Mouse (Mus musculus) lung, embryonic 15.5 days (tissue): ENCODE results near the gene Dcaf4. TPM values are rescaled to one million over a fixed set of nuclear protein-coding genes. Genes with fewer than 3 reads are reported as not detected.
A peak's percentile ranks its signal among the peaks of the same experiment; 100 is the strongest.

Source experiments
- ATAC-seq: fragments of 200-750 bp; cut with Nextera tagmentation; 2 replicates; pipeline ENCODE4 v1.8.0; 2017; ENCODE audit warnings: moderate number of reproducible peaks, borderline replicate concordance; ENCODE audit not compliant: low FRiP score, low TSS enrichment; ENCODE audit errors: extremely low read depth
- H3K27ac ChIP-seq: fragments of 300-500 bp; sonication (generic); 2 replicates; pipeline ENCODE4 v1.5.1; 2015; ENCODE audit warnings: moderate library complexity, mild to moderate bottlenecking, inconsistent platforms
- H3K27me3 ChIP-seq: fragments of 300-500 bp; sonication (generic); 2 replicates; pipeline ENCODE4 v1.6.1; 2015; ENCODE audit warnings: inconsistent platforms
- H3K36me3 ChIP-seq: fragments of 300-500 bp; sonication (generic); 2 replicates; pipeline ENCODE4 v1.6.1; 2015; ENCODE audit warnings: inconsistent platforms
- H3K4me1 ChIP-seq: fragments of 300-500 bp; sonication (generic); 2 replicates; pipeline ENCODE4 v1.6.1; 2015; ENCODE audit warnings: inconsistent platforms
- H3K4me2 ChIP-seq: fragments of 300-500 bp; sonication (generic); 2 replicates; pipeline ENCODE4 v1.6.1; 2015; ENCODE audit warnings: inconsistent platforms, mild to moderate bottlenecking, moderate library complexity
- H3K4me3 ChIP-seq: fragments of 300-500 bp; sonication (generic); 2 replicates; pipeline ENCODE4 v1.5.1; 2015; ENCODE audit warnings: mild to moderate bottlenecking, inconsistent platforms
- H3K9ac ChIP-seq: fragments of 300-500 bp; sonication (generic); 2 replicates; pipeline ENCODE4 v1.6.1; 2015; ENCODE audit warnings: inconsistent platforms
- H3K9me3 ChIP-seq: fragments of 300-500 bp; sonication (generic); 2 replicates; pipeline ENCODE4 v1.6.1; 2016; ENCODE audit warnings: inconsistent platforms
- WGBS: fragments of 180-500 bp; shearing (Covaris S2); methylation state at CpG from one replicate; pipeline ENCODE4 v1.1.7; 2015; 5-methylcytosine and 5-hydroxymethylcytosine counted together
- polyA plus RNA-seq: library from polyadenylated mRNA; unstranded; fragments of >200 nt; fragmentation: Nextera tagmentation; extraction: Ambion mirVana; gene quantifications from 2 replicates; pipeline ENCODE4 v1.2.1, GENCODE M21; 2015

Dcaf4 gene
- polyA plus RNA-seq, 1 experiment from 2014 or later = 24.0 TPM

GRCm38 (mm10) chr12:83486671-83487461 is 33.4 kb upstream of the Dcaf4 start:
- Histone ChIP-seq H3K9me3 (no peaks in the 10 kb centered on the region), H3K27me3 (peaks cover 41% of the 10 kb centered on the region), H3K36me3 (no peaks in the 10 kb centered on the region), H3K27ac (peak overlapping the region; percentile 53; the same call in 1 of the 2 replicates), H3K4me3 (peak overlapping the region; percentile 66), H3K4me2 (peak overlapping the region; percentile 100), H3K4me1 (peaks cover 29% of the 10 kb centered on the region), H3K9ac (peak overlapping the region; percentile 62)
- under 1% methylated on average over 73 of the region's 73 CpGs for WGBS
- peak; percentile 62; the same call in 1 of the 2 replicates for ATAC-seq

GRCm38 (mm10) chr12:83487476-83487991 is 32.7 kb upstream of the Dcaf4 start, which contains the start of gene Dpf3:
TSS of gene Dpf3 (minus strand) at chr12:83487716.
- Histone ChIP-seq H3K4me1 (peaks cover 29% of the 10 kb centered on the region), H3K27ac (peak within 1 kb of the TSS; percentile 53; the same call in 1 of the 2 replicates), H3K27me3 (peaks cover 41% of the 10 kb centered on the region), H3K9me3 (no peaks in the 10 kb centered on the region), H3K9ac (peak within 1 kb of the TSS; percentile 62), H3K4me3 (peak within 1 kb of the TSS; percentile 66), H3K36me3 (no peaks in the 10 kb centered on the region), H3K4me2 (peak within 1 kb of the TSS; percentile 100)
- peak; percentile 96 for ATAC-seq
- 0% methylated on average over 31 of the region's 31 CpGs for WGBS

- H3K27ac ChIP-seq = no peak overlapping the region
- WGBS = under 1% methylated on average over 29 of the region's 29 CpGs
- peaks cover 35% of the 10 kb centered on the region for H3K27me3 ChIP-seq
- H3K9me3 ChIP-seq = no peaks in the 10 kb centered on the region
- ATAC-seq = no peak
- H3K4me2 ChIP-seq = peak overlapping the region; percentile 100
- peak overlapping the region; percentile 66 for H3K4me3 ChIP-seq
- peak overlapping the region; percentile 16 for H3K9ac ChIP-seq
- H3K4me1 ChIP-seq = peaks cover 29% of the 10 kb centered on the region
- H3K36me3 ChIP-seq = no peaks in the 10 kb centered on the region
Observed at GRCm38 (mm10) chr12:83488211-83488941, 31.9 kb upstream of the Dcaf4 start.

GRCm38 (mm10) chr12:83489748-83490147 is 30.5 kb upstream of the Dcaf4 start:
- ATAC-seq = no peak
- H3K27ac ChIP-seq = no peak overlapping the region

GRCm38 (mm10) chr12:83491609-83492008 is 28.7 kb upstream of the Dcaf4 start:
- Histone ChIP-seq H3K4me2 (no peak overlapping the region), H3K4me3 (no peak overlapping the region), H3K9ac (no peak overlapping the region), H3K4me1 (peaks cover 13% of the 10 kb centered on the region), H3K27ac (no peak overlapping the region), H3K27me3 (0 out of 2 replicates have a peak, but pooled peaks cover 8% of the 10 kb centered on the region), H3K9me3 (no peaks in the 10 kb centered on the region), H3K36me3 (no peaks in the 10 kb centered on the region)
- 56% methylated on average over 1 of the region's 1 CpGs for WGBS
- no peak for ATAC-seq

More at GRCm38 (mm10) chr12:83489748-83490147, 30.5 kb upstream of the Dcaf4 start:
- Histone ChIP-seq H3K9ac (no peak overlapping the region), H3K27me3 (peaks cover 23% of the 10 kb centered on the region), H3K4me1 (peaks cover 29% of the 10 kb centered on the region), H3K4me2 (no peak overlapping the region), H3K36me3 (no peaks in the 10 kb centered on the region), H3K9me3 (no peaks in the 10 kb centered on the region), H3K4me3 (no peak overlapping the region)
- WGBS = 28% methylated on average over 2 of the region's 2 CpGs

GRCm38 (mm10) chr12:83492808-83493207 is 27.5 kb upstream of the Dcaf4 start:
- Histone ChIP-seq H3K4me3 (no peak overlapping the region), H3K9ac (no peak overlapping the region), H3K9me3 (no peaks in the 10 kb centered on the region), H3K27ac (no peak overlapping the region), H3K27me3 (0 out of 2 replicates have a peak, but pooled peaks cover 8% of the 10 kb centered on the region), H3K4me2 (no peak overlapping the region), H3K36me3 (no peaks in the 10 kb centered on the region), H3K4me1 (peaks cover 13% of the 10 kb centered on the region)
- ATAC-seq = no peak
- WGBS = 75% methylated on average over 3 of the region's 3 CpGs

GRCm38 (mm10) chr12:83494196-83494595 is 26.1 kb upstream of the Dcaf4 start:
- Histone ChIP-seq H3K36me3 (no peaks in the 10 kb centered on the region), H3K27me3 (no peaks in the 10 kb centered on the region), H3K27ac (no peak overlapping the region), H3K4me3 (no peak overlapping the region), H3K4me2 (no peak overlapping the region), H3K9me3 (no peaks in the 10 kb centered on the region), H3K9ac (no peak overlapping the region), H3K4me1 (no peaks in the 10 kb centered on the region)
- ATAC-seq = no peak
- WGBS = 79% methylated on average over 9 of the region's 9 CpGs

GRCm38 (mm10) chr12:83495248-83495960 is 24.9 kb upstream of the Dcaf4 start:
- no peaks in the 10 kb centered on the region for H3K27me3 ChIP-seq
- 55% methylated on average over 4 of the region's 4 CpGs for WGBS
- H3K27ac ChIP-seq = no peak overlapping the region
- no peak overlapping the region for H3K4me3 ChIP-seq
- ATAC-seq = no peak
- H3K4me1 ChIP-seq = no peaks in the 10 kb centered on the region
- H3K9ac ChIP-seq = no peak overlapping the region
- H3K9me3 ChIP-seq = no peaks in the 10 kb centered on the region
- H3K36me3 ChIP-seq = no peaks in the 10 kb centered on the region
- H3K4me2 ChIP-seq = no peak overlapping the region

- H3K9ac ChIP-seq = no peak overlapping the region
- no peak overlapping the region for H3K4me3 ChIP-seq
- ATAC-seq = no peak
- H3K4me1 ChIP-seq = no peaks in the 10 kb centered on the region
- no peak overlapping the region for H3K27ac ChIP-seq
- no peak overlapping the region for H3K4me2 ChIP-seq
- WGBS = 44% methylated on average over 9 of the region's 9 CpGs
- H3K27me3 ChIP-seq = no peaks in the 10 kb centered on the region
- H3K36me3 ChIP-seq = no peaks in the 10 kb centered on the region
- H3K9me3 ChIP-seq = no peaks in the 10 kb centered on the region
Observed at GRCm38 (mm10) chr12:83495961-83496282, 24.3 kb upstream of the Dcaf4 start.

- no peaks in the 10 kb centered on the region for H3K27me3 ChIP-seq
- H3K36me3 ChIP-seq = no peaks in the 10 kb centered on the region
- WGBS = 67% methylated on average over 4 of the region's 4 CpGs
- no peak for ATAC-seq
- no peak overlapping the region for H3K9ac ChIP-seq
- H3K4me1 ChIP-seq = no peaks in the 10 kb centered on the region
- H3K4me3 ChIP-seq = no peak overlapping the region
- no peaks in the 10 kb centered on the region for H3K9me3 ChIP-seq
- H3K27ac ChIP-seq = no peak overlapping the region
- H3K4me2 ChIP-seq = no peak overlapping the region
Observed at GRCm38 (mm10) chr12:83496336-83496735, 23.9 kb upstream of the Dcaf4 start.

- Histone ChIP-seq H3K4me1 (no peaks in the 10 kb centered on the region), H3K36me3 (no peaks in the 10 kb centered on the region), H3K4me3 (no peak overlapping the region), H3K27ac (no peak overlapping the region), H3K27me3 (0 out of 2 replicates have a peak, but pooled peaks cover 2% of the 10 kb centered on the region), H3K9me3 (no peaks in the 10 kb centered on the region), H3K4me2 (no peak overlapping the region), H3K9ac (no peak overlapping the region)
- ATAC-seq = no peak
- 83% methylated on average over 6 of the region's 6 CpGs for WGBS
Observed at GRCm38 (mm10) chr12:83496736-83497135, 23.5 kb upstream of the Dcaf4 start.
